Mouse (Mus musculus): Measurements from ENCODE around the gene Herc1. TPM values are rescaled to one million over a fixed set of nuclear protein-coding genes. Genes with fewer than 3 reads are reported as not detected.
A peak's percentile ranks its signal among the peaks of the same experiment; 100 is the strongest.

Herc1 gene
- polyA plus RNA-seq, 1 experiment from 2014 or later: 49.6 TPM

DNA sequence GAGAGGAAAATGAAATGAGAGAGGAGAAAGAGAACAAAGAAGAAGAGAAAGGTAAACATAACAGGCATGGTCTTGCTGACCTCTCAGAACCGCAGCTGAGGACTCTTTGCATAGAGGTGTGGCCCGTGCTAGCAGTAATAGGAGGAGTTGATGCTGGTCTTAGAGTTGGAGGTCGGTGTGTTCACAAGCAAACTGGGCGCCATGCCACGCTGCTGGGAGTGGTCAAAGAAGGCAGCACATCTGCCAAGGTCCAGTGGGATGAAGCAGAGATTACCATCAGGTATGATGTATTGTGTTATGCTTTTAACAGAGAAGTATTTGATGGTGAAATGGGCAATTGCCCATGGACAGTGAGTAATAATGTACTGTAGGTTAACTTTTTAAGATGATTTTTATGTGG, 98.0 kb downstream of the Herc1 start:
- Histone ChIP-seq H3K4me2 (replicated peaks) (no peak overlapping the region), H3K9ac (replicated peaks) (no peak overlapping the region), H3K36me3 (peaks cover 57% of the 10 kb centered on the region), H3K4me1 (replicated peaks) (no peaks in the 10 kb centered on the region), H3K27me3 (no peaks in the 10 kb centered on the region), H3K9me3 (no peaks in the 10 kb centered on the region), H3K27ac (no peak overlapping the region), H3K4me3 (replicated peaks) (no peak overlapping the region)
- WGBS: 90% methylated on average over 5 of the region's 5 CpGs
- no peak for ATAC-seq

DNA sequence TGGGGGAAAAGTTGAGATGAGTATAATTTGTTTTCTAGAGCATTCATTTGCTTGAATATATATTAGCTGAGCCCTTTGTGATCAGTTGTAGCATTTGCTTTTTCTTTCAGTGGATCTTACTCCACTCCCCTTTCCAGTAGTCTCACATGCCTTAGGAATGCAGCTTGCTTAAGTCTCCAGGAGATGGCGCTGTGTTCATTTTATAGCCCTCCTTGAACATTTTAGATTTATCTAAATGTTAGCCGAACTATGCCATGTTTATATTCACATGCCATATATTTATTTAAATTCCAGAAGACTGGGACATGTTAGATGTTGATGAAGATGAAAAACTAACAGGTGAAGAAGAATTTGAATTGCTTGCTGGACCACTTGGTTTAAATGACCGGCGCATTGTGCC, 114.8 kb downstream of the Herc1 start:
- H3K27me3 ChIP-seq: no peaks in the 10 kb centered on the region
- no peaks in the 10 kb centered on the region for H3K4me1 ChIP-seq (replicated peaks)
- ATAC-seq: no peak
- H3K27ac ChIP-seq: no peak overlapping the region
- no peak overlapping the region for H3K4me2 ChIP-seq (replicated peaks)
- no peak overlapping the region for H3K9ac ChIP-seq (replicated peaks)
- H3K9me3 ChIP-seq: no peaks in the 10 kb centered on the region
- no peak overlapping the region for H3K4me3 ChIP-seq (replicated peaks)
- 53% methylated on average over 4 of the region's 4 CpGs for WGBS
- H3K36me3 ChIP-seq: peaks cover 53% of the 10 kb centered on the region

DNA sequence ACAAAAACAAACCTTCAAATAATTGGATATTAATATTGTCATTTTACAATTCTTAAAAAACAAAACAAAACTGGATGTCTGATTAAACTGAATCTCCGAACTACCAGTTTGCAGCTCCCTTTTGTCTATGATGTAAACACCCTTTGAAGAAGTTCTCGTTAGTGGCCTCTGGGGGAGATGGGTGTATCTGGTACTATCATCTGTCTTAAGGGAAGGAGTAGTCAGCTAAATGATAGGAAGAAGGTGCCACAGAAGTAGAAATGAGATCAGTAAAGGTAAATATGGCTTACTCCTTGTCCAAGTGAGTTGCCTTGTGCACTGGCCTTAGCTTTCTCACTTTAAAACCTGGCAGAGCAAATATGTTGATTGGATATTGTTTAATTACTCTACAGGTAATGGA, 127.5 kb downstream of the Herc1 start:
- peaks cover 52% of the 10 kb centered on the region for H3K36me3 ChIP-seq
- no peak overlapping the region for H3K4me3 ChIP-seq (replicated peaks)
- no peak overlapping the region for H3K4me2 ChIP-seq (replicated peaks)
- H3K9ac ChIP-seq (replicated peaks): no peak overlapping the region
- no peak overlapping the region for H3K27ac ChIP-seq
- H3K27me3 ChIP-seq: no peaks in the 10 kb centered on the region
- 91% methylated on average over 2 of the region's 2 CpGs for WGBS
- no peaks in the 10 kb centered on the region for H3K4me1 ChIP-seq (replicated peaks)
- H3K9me3 ChIP-seq: no peaks in the 10 kb centered on the region
- no peak for ATAC-seq

DNA sequence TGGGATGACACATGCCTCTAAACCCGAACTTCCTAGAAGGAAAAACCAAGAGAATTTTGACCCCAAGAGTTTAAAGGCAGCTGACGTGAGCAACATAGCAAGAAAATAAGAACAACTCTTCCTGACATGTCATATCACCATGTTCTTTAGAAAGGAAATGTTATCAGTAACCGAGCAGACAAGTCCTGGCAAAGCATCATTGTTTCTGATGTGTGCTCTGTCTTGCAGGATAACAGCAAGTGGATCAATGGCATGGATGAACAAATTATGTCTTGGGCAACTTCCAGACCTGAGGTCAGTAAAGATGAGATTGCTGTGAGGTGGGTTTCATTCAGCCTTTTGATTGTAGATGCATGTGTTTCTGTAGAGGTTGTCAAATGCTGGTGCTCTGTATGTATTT, 133.2 kb downstream of the Herc1 start:
- 93% methylated on average over 3 of the region's 3 CpGs for WGBS
- Histone ChIP-seq H3K27ac (no peak overlapping the region), H3K4me3 (replicated peaks) (no peak overlapping the region), H3K36me3 (peaks cover 69% of the 10 kb centered on the region), H3K9me3 (no peaks in the 10 kb centered on the region), H3K4me2 (replicated peaks) (no peak overlapping the region), H3K4me1 (replicated peaks) (no peaks in the 10 kb centered on the region), H3K27me3 (no peaks in the 10 kb centered on the region), H3K9ac (replicated peaks) (no peak overlapping the region)
- ATAC-seq: no peak

DNA sequence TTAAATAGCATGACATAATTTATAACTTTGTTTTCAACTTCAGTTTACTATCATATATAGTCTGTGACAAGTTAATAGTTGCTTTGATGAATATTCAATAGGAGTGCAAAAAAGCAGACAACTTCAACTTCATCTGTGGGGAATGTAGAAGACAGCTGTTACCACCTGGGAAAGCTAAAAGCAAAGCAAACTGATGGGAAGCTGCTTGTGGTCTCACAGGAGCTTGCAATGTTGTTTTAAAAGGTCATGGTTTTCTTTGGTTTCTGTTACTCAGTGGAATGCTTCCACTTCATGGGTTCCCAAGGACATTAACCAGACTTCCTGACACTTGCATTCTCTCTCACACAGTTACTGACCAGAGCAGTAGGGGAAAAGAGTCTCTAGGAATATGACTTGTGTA, 138.5 kb downstream of the Herc1 start:
- H3K4me3 ChIP-seq (replicated peaks): no peak overlapping the region
- no peak overlapping the region for H3K27ac ChIP-seq
- no peaks in the 10 kb centered on the region for H3K27me3 ChIP-seq
- H3K9me3 ChIP-seq: no peaks in the 10 kb centered on the region
- no peak overlapping the region for H3K4me2 ChIP-seq (replicated peaks)
- H3K9ac ChIP-seq (replicated peaks): no peak overlapping the region
- no peak for ATAC-seq
- H3K4me1 ChIP-seq (replicated peaks): no peaks in the 10 kb centered on the region
- peaks cover 88% of the 10 kb centered on the region for H3K36me3 ChIP-seq

DNA sequence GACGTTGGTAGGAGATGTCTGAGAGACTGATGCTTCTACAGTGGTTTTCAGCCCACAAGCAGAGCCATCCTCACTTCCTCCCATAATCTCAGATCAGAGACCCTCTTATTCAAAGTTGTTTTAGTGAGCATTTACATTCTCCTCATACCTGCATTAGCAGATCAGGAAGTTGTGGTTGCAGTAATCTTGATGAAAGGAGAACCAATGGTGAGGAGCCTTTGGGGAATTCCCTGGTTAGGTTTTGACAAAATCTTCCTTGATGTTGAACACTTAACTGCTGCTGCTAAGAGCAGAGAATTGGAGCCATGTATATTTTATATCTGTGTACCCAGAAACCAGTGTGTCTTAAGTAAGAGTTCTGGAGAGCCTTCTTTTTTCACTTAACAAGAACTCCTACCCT, 142.1 kb downstream of the Herc1 start:
- no peaks in the 10 kb centered on the region for H3K9me3 ChIP-seq
- H3K27ac ChIP-seq: no peak overlapping the region
- no peaks in the 10 kb centered on the region for H3K4me1 ChIP-seq (replicated peaks)
- peaks cover 89% of the 10 kb centered on the region for H3K36me3 ChIP-seq
- no peak overlapping the region for H3K9ac ChIP-seq (replicated peaks)
- H3K4me3 ChIP-seq (replicated peaks): no peak overlapping the region
- H3K4me2 ChIP-seq (replicated peaks): no peak overlapping the region
- no peak for ATAC-seq
- H3K27me3 ChIP-seq: no peaks in the 10 kb centered on the region
- WGBS: 88% methylated on average over 1 of the region's 1 CpGs

DNA sequence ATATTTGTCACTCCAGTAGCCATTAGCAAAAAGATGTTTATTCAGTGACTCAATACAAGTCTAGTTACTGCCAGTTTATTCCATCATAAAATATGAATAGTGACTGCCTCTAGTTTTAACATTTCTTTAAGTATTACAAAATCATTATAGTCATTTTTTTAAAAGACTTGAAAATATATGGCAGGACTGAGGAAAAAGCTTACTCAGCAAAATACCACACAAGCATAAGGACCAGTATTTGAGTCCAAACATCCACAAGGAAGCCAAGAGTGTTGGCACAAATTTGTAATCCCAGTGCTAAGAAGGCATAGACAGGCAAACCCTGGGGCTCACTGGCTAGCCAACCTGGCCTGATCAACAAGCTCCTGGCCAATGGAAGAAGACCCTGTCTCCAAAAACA, 143.7 kb downstream of the Herc1 start:
- Histone ChIP-seq H3K4me1 (replicated peaks) (no peaks in the 10 kb centered on the region), H3K27ac (no peak overlapping the region), H3K4me2 (replicated peaks) (no peak overlapping the region), H3K27me3 (no peaks in the 10 kb centered on the region), H3K4me3 (replicated peaks) (no peak overlapping the region), H3K36me3 (peaks cover 88% of the 10 kb centered on the region), H3K9ac (replicated peaks) (no peak overlapping the region), H3K9me3 (no peaks in the 10 kb centered on the region)
- no peak for ATAC-seq

DNA sequence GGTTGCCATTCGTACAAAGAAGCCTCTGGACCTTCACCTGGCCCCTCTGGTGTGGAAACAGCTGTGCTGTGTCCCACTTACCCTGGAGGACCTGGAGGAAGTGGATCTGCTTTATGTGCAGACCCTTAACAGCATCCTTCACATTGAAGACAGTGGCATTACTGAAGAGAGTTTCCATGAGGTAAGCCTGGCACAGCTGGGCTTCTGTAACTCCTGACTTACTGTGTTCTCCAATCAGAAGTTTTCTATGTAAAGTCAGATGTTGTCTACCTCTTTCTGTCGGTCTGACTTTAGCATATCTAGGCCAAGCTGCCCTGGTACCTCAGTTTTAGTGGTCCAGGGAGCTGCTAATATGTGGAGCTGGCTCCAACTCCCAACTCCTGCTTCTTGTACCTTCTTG, 151.0 kb downstream of the Herc1 start:
- H3K4me3 ChIP-seq (replicated peaks): no peak overlapping the region
- no peak overlapping the region for H3K4me2 ChIP-seq (replicated peaks)
- H3K9ac ChIP-seq (replicated peaks): no peak overlapping the region
- 85% methylated on average over 2 of the region's 2 CpGs for WGBS
- peaks cover 13% of the 10 kb centered on the region for H3K4me1 ChIP-seq (replicated peaks)
- H3K27me3 ChIP-seq: no peaks in the 10 kb centered on the region
- no peaks in the 10 kb centered on the region for H3K9me3 ChIP-seq
- H3K27ac ChIP-seq: no peak overlapping the region
- H3K36me3 ChIP-seq: peaks cover 87% of the 10 kb centered on the region
- no peak for ATAC-seq

DNA sequence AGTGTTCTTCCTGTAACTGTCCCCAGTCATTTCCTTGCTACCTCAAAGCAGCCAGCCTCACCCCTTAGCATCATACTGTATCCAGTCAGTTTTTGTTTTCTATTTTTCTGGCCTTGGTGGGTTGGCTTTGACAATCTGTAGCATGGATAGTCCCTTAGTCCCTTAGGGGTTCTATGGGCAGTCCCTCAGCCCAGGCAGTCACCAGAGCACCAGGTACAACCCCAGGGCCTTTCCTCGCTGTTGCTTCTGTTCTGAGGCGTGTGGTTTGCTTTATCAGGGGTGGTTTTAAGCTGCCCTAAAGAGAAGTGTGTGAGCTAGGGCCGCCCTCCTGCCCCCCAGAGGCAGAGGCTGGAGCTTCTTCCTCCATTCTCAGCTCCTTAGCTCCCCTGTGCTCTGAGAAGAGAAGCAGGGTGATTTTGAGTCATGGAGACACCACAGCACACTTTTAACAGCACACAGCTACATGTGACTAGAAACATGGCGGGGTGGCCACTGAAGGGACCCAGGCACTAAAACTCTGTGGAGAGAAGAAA, 153.7 kb downstream of the Herc1 start:
- H3K4me1 ChIP-seq (replicated peaks): peaks cover 23% of the 10 kb centered on the region
- 86% methylated on average over 4 of the region's 4 CpGs for WGBS
- H3K27me3 ChIP-seq: no peaks in the 10 kb centered on the region
- H3K9ac ChIP-seq (replicated peaks): no peak overlapping the region
- no peak overlapping the region for H3K27ac ChIP-seq
- ATAC-seq: no peak
- H3K36me3 ChIP-seq: peaks cover 91% of the 10 kb centered on the region
- H3K9me3 ChIP-seq: no peaks in the 10 kb centered on the region
- H3K4me2 ChIP-seq (replicated peaks): no peak overlapping the region
- no peak overlapping the region for H3K4me3 ChIP-seq (replicated peaks)

DNA sequence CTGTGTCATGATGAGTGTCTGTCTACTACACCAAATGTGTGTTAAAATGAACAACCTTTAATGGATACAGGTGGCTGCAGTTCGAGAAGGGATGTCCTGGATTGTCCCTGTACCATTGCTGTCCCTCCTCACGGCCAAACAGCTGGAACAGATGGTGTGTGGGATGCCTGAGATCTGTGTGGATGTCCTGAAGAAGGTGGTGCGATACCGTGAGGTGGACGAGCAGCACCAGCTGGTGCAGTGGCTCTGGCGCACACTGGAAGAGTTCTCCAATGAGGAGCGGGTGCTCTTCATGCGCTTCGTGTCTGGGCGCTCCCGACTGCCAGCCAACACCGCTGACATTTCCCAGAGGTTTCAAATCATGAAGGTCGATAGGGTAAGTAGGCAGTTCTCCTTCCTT, 154.3 kb downstream of the Herc1 start:
- WGBS: 88% methylated on average over 13 of the region's 13 CpGs
- H3K4me1 ChIP-seq (replicated peaks): peaks cover 23% of the 10 kb centered on the region
- ATAC-seq: no peak
- no peak overlapping the region for H3K4me2 ChIP-seq (replicated peaks)
- peaks cover 91% of the 10 kb centered on the region for H3K36me3 ChIP-seq
- H3K9ac ChIP-seq (replicated peaks): no peak overlapping the region
- no peaks in the 10 kb centered on the region for H3K27me3 ChIP-seq
- no peak overlapping the region for H3K4me3 ChIP-seq (replicated peaks)
- no peaks in the 10 kb centered on the region for H3K9me3 ChIP-seq
- H3K27ac ChIP-seq: no peak overlapping the region

DNA sequence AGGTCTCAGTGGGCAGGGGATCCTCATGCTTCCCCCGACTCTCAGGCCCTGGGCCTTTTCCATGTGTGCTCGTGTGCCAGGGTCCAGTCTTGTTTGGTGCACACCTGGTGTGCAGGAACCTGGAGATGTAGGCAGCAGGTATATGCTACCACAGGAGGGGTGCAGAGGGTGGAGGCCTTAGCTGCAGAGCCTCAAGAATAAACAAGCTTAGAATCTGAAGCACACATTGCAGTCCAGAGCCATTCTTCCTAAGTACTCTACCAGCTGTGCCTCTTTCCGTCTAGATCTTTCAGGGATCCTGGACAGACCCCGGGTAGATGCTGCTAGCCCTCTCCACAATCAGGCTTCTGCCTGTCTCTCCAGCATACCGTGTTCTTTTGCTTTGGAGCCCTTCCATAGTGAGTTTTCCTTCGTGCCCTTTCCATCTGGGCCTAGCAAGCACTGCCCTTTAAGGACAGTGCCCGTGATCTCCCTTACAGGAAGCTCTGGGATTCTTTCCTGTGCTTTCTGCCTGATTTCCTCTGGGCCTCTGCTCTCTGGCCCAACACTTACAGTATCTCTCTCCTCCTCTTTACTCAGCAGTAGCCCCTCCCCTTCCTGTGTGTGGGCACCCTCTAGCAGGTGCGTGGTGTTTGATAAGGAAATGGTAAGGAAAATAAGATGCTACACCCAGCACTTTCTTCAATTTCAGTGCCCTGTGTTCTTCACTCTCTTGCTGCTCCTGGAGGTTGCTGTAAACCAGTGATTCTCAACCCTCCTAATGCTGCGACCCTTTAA, 155.1 kb downstream of the Herc1 start:
- H3K36me3 ChIP-seq: peaks cover 87% of the 10 kb centered on the region

DNA sequence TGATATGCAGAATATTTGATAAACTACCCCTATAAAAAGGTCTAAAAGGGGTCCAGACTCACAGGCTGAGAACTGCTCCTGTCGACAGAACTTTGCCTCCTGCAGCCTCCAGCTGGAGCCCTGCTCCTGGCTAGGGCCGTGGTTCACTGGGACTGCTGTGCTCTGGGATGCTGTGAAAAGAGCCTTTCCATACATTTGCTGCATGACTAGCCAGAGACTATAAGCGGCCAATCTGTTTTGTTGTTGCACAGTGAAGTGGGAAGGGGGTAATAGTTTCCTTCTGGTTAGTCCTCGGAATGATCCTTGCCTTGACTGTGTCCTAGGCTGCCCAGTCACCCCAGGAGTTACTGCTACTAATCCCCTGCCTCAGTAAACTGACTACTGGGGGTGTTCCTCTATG, 155.8 kb downstream of the Herc1 start:
- H3K4me3 ChIP-seq (replicated peaks): no peak overlapping the region
- no peaks in the 10 kb centered on the region for H3K9me3 ChIP-seq
- peak overlapping the region; percentile 74 for H3K27ac ChIP-seq
- H3K36me3 ChIP-seq: peaks cover 81% of the 10 kb centered on the region
- no peaks in the 10 kb centered on the region for H3K27me3 ChIP-seq
- no peak overlapping the region for H3K9ac ChIP-seq (replicated peaks)
- WGBS: 8% methylated on average over 4 of the region's 4 CpGs
- no peak overlapping the region for H3K4me2 ChIP-seq (replicated peaks)
- ATAC-seq: peak; percentile 74
- peaks cover 34% of the 10 kb centered on the region for H3K4me1 ChIP-seq (replicated peaks)

More for the DNA sequence above, 155.1 kb downstream of the Herc1 start:
- no peaks in the 10 kb centered on the region for H3K9me3 ChIP-seq
- peak overlapping the region; percentile 48; the same call in 1 of the 2 replicates for H3K9ac ChIP-seq (replicated peaks)
- peaks cover 27% of the 10 kb centered on the region for H3K4me1 ChIP-seq (replicated peaks)
- WGBS: 50% methylated on average over 9 of the region's 9 CpGs
- H3K27me3 ChIP-seq: no peaks in the 10 kb centered on the region
- no peak overlapping the region for H3K4me2 ChIP-seq (replicated peaks)
- no peak for ATAC-seq
- no peak overlapping the region for H3K4me3 ChIP-seq (replicated peaks)
- H3K27ac ChIP-seq: peak overlapping the region; percentile 74

DNA sequence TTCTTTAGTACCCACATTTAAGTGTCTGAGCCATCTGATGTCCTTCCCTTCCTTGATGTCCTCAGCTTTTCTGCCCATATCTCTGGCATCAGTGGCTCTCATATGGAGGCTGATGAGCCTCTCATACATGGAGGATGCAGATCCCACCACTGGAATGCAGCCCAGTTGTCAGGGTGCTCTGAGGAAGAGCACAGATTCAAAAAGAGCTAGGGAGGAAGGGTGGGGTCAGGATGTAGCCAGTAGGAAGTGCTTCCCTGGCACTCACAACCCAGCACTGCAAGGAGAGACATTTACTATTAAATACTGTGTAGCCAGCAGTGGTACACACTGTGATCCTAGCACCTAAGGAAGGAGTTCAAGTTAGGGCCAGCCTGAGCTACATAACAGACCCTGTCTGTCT, 156.2 kb downstream of the Herc1 start:
- Histone ChIP-seq H3K4me2 (replicated peaks) (no peak overlapping the region), H3K36me3 (peaks cover 77% of the 10 kb centered on the region), H3K9me3 (no peaks in the 10 kb centered on the region), H3K27ac (peak overlapping the region; percentile 74), H3K4me3 (replicated peaks) (no peak overlapping the region), H3K4me1 (replicated peaks) (peaks cover 36% of the 10 kb centered on the region), H3K27me3 (no peaks in the 10 kb centered on the region), H3K9ac (replicated peaks) (no peak overlapping the region)
- ATAC-seq: no peak; the same call in 1 of the 2 replicates
